Mouse (Mus musculus): ENCODE data around the gene Slc15a5. TPM values are rescaled to one million over a fixed set of nuclear protein-coding genes. Genes with fewer than 3 reads are reported as not detected.

Gene Slc15a5
- 1.0 TPM for polyA plus RNA-seq (2014; fragmentation: Illumina TruSeq; extraction: RNeasy Lipid Tissue Mini Kit (QIAGEN cat#74804); ENCODE audit: low read depth, low replicate concordance)

DNA sequence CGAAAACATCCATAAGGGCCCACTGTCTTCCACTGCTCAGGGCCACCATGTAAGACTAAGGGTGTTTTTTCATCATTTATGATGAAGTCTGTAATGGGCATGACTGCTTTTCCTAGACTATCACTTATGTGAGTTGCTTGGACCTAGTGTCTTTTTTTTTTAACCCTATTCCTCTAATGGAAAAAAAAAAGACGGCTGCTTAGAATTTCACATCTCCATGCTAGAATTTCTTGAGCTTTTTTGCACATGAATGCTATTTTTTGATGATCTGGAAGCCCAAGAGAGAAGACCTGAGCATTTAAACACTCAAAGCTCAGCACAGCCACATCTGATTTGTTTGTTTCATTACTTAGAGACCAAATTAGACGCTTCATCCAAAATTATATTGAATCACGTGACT is at the start of gene Slc15a5:
Gene Slc15a5, minus strand, starts transcription at position 101 of the 400 bp plus-strand sequence.

Other genes starting within 250 kb of the Slc15a5 start
- 99.5 TPM for gene Mgst1, start 60.4 kb upstream of the Slc15a5 start, polyA plus RNA-seq (2014; fragmentation: Illumina TruSeq; extraction: RNeasy Lipid Tissue Mini Kit (QIAGEN cat#74804); ENCODE audit: low read depth, low replicate concordance)